Mouse (Mus musculus): ENCODE data around the gene Gnb3.
"Not testable (repeated sequence)": the region's sequence is repeated elsewhere in the genome, so short reads cannot be mapped to it uniquely, and the experiment has no call there.

Gnb3 gene

DNA sequence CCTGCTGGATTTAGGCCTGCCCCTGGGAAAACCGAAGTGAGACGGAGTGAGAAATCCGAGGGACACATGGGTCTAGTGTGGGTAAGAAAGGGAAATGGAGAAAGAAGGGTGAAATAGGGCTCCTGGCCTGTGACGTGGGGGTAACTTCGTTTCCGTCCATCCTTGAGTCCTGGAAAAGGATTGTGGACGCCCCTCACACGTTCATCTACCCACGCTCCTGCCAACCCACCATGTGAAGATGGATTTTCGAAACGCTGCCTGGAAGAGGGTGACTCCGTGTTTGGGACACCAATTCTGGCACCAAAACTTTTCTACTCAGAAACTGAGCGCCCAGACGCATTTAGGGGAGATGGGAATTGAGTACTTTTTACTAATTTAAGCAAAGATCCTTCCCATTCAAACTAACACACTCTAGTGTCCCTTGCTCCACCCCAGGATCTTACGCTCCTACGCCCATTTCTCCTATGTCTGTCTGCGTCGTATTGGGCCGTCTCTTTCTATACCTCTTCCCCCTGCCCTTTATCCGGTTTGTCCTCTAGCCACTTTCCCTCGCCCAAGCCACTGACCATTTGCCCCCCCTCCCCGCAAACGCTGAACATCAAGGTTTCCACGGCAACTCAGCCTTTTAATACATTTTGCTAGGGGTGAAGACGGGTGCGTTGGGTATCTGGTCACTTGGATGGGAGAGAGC is 17.9 kb upstream of the Gnb3 start:
- DNase-seq (ENCODE audit: low spot score in 2 of 2): peak; percentile 30 to 38

DNA sequence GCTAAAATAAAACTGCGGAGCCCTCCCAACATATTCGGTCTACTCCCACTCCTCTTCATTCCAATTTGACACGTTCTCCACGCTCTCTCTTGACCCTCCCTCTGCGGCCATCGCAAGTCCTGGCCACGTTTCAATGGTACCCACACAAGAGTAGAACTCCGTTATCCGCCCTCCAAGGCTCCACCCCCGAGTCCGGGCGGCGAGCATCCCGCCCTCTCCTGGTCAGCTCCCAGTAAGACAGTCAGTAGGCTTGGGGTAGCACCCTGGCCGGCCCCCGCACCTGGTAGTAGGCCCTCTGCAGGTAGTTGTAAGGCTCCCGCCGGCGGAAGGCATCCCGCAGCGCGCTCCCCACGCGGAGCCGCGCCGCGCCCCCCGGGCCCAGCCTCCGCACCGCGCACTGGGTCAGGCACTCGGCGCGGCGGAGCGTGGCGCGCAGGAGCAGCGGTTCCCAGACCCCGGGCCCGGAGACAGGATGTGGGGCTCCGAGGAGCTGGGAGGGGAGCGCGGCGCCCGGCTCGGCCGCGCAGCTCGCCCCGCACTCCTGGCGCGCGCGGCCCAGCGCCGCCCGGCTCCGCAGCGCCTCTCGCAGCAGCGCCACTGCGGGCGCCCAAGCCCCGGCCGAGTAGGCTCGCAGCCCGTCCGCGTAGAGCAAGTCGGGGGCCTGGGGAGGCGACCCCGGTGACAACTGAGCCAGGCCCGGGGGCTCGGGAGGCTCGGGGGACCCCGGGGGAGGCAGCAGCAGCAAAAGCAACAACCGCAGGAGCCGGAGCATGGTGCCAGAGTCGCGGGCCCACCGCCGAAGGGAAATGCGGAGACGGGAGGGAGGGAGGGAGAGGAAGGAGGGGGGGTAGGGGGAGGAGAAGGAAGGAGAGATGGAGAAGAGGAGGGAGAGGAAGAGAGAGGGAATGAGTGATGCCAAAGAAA is 17.1 kb upstream of the Gnb3 start, which contains the start of gene P3h3:
P3h3 (minus strand) TSS at position 837 of the 924 bp plus-strand sequence.
- DNase-seq (ENCODE audit: low spot score in 2 of 2): peak; percentile 84 to 87

DNA sequence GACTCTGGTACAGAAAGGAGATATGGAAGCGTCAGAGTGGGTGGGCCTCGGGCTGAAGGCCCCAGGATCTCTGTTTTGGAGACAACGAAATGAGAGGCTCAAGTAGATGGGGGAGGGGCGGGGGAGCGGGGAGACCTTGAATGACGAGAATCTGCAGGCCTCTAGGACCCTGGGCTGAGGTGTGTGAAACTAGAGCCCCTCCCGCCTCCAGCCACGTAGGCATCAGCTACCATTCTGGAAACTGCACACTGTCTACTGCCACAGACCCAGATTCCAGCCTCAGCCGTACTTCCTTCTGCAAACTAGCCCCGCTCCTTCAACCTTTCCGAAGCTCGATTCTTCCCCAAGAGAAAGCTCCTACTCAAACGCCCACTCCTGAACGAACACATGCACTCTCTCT is 16.2 kb upstream of the Gnb3 start:
- peak; percentile 42 to 56 for DNase-seq (ENCODE audit: low spot score in 2 of 2)

DNA sequence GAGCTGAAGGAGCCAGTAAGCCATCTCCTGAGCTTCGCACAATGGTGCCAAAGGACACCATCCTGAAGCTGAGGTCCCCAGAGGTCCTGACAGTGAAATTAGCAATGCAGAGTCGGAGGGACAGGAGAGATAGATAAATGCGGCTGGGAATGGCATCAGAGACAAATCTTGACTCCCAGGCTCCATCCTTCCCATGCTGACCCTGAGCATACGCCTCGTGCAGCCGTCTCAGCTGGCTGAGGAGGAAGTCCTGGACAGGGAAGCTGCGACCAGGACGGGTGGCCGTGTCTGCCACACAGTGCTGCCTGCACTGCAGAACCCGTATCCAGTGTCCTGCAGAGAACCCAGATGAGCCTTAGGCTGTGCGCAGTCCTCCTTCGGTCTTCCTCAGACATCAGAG is 14.6 kb upstream of the Gnb3 start:
- DNase-seq (ENCODE audit: low spot score in 2 of 2): no peak

DNA sequence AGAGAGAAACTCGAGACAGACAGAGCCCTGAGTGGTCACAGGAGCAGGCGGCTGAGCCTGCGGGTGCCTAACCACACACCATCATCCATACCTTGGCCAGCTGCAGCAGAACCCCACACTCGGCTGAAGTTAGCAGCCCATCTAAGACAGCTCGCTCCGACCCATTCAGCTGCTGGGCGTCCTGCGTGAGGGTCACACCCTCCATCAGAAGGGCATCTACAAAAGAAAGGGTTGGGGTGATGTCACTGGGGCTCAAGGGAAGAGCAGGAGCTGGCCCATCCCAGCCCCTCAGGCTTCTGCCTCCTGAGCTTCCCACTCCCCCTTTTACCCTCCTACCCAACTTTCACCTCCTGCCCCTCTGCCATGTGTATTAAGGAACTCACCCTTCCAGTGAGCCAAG is 10.5 kb upstream of the Gnb3 start:
- DNase-seq (ENCODE audit: low spot score in 2 of 2): no peak

DNA sequence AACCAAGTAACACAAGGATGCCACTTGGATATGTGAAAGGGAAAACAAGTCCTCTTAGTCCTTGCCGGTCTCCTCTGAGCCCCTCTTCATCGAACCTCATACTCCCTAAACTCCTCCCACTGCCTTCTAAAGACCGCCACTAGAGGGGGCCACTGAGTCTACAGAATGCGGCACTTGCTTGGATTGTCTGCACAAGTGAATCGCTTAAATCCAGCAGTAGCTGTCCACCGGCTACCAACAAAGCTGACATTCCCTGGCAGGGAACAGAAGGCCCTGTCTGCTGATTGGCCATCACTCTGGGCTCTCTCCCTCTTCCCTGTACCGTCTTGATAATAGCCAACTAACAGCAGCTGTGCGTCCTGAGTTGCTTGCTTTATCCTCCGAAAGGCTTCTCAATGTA is 7.2 kb upstream of the Gnb3 start:
- peak; percentile 93 to 95 for DNase-seq (ENCODE audit: low spot score in 2 of 2)

DNA sequence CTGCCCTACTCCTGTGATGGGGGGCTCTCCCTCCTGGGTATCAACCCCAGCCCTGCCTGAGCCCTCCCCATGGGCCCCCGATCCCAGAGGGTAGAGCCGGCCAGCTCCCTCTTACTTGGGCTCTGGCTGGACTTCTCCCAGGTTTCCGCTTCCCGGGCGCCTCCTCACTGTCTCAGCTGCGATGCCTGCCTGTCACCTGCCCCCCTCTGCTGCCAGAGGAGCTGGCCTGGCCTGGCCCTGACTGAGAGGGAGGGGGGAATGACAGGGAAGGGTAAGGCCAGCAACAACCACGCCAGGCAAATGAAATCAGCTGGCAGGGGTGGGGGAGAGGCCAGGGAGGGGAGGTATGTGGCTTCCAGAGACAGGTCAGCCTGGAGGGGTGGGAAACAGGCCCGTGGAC is 270 bp downstream of the Gnb3 start:
- no peak for DNase-seq (ENCODE audit: low spot score in 2 of 2)

DNA sequence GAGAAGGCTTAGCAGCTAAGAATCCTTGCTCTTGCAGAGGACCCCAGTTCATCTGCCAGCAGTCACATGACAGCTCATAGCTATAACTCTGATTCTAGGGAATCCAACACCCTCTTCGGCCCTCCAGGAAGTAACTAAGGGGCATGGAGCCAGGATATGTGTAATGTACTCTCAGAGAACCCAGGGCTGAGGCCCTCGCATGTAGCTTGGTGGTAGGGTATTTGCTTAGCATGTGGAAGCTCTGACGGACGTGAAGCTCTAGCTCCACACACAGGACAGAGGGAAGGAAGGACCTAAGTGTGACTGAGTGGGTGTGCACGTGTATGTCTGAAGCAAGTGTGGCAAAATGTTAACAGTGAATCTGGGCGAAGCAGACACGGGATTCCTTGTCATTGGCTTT is 3.7 kb downstream of the Gnb3 start:
- DNase-seq (ENCODE audit: low spot score in 2 of 2): no peak

DNA sequence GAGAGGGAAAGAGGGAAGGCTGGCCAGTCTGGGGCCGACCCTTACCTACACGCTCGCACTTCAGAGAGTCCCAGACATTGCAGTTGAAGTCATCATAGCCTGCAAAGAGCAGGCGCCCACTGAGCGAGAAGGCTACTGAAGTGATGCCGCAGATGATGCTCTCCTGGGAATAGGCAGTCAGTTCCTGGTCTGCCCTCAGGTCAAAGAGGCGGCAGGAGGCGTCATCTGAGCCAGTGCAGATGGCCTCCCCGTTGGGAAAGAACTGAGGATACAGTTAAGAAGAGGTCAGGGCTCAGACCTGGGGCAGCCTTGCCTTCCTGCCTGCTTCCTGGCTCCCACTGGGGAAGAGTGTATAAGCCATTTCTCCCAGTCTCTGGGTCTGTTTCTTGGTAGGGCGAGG is 4.5 kb downstream of the Gnb3 start:
- no peak for DNase-seq (ENCODE audit: low spot score in 2 of 2)

DNA sequence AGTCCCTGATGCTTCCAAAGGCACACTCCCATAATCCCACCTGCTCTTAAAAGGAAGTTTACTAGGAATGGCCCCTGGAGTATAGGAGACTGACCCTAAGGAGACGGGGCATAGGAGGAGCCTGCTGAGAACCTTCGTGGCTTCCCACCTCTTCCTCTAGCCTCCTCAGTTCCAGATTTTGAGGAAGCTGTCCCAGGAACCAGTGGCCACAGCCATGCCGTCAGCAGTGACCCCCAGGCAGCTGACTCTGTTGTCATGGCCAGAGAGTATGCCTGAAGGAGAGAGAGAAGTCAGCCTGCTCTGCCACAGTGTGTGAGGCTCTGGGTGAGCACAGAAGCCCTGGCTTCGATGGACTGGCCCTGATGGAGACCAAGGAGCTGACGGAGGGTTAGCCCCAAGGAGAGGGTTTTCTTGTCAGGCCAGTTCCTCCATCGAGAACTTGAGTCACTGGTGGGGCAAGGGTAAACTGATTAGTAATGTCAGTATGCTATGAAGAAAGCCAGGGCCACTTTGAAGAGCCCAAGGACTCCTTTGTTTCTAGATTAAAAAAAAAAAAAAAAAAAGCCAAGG is 5.5 kb downstream of the Gnb3 start:
- no peak for DNase-seq (ENCODE audit: low spot score in 2 of 2)

DNA sequence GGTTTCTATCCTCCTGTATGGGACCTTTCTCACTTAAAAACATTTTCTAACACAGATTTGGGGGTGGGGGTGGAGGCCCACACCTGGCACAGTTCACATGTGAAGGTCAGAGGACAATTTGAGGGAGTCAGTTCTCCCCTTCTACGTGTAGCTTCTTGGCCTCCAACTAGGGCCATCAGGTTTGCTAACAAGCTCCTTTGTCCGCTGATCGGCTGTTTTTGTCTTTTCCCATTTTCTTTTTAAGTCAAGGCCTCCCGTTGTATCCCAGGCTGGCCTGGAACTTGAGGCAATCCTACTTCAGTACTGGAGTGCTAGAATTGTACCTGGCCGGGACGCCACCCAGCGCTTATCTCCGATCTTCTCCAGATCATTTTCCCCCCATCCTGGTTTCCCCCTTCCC is 8.4 kb downstream of the Gnb3 start:
- DNase-seq (ENCODE audit: low spot score in 2 of 2): no peak

DNA sequence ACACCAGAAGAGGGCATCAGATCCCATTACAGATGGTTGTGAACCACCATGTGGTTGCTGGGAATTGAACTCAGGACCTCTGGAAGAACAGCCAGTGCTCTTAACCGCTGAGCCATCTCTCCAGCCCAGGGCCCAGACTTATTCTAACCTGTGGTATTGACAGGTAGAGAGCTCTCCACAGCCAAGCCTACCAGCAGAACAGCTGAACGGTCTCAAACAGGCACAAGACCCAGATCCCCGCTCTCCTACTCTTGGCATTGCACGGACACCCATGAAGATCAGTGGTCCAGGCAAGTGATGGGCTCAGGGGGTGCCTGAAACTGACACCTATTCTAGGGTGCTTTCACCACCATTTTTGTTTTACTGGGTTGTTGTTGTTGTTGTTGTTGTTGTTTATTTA is 8.9 kb downstream of the Gnb3 start:
- not testable (repeated sequence) for DNase-seq (ENCODE audit: low spot score in 2 of 2)

DNA sequence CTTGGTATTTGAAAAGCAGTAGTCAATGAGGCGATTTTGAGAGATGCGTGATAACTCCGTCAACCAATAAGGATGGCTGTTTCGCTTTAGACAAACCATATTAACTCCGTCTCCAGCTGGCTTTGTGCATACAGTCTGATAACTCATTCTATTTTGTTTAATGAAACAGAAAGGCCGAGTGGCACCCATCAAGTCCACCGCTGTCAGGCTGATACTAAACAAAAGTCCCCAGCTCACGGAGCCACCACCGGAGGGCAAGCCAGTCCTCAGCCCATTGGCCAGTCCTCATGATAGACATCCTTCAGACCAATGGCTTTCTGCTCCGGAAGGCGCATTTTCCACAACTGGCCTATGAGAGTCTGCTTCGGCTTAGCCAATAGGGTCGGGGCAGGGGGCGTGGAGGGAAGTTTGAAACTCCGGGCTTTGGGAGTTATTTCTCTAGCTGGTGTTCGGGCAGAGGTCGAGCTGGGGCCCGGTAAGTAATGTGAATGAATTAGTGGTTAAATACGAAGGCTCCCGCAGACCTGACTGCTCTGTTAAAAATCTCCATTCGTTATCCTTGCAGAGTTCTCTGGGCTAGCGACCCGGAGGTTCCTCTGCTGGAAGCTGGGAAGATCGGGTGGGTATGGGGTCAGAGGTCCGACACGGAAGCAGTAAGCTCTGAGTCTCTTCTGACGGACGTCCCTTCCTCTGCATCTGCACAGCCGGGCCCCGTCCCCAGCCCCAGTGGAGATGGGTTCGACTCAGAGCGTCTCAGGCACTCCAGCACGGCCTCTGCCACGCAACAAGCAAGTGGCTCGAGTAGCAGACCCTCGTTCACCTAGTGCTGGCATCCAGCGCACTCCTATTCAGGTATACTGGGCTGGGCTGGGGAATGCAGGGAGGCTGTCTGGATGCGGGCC is 10.0 kb downstream of the Gnb3 start:
- DNase-seq (ENCODE audit: low spot score in 2 of 2): peak; percentile 90 to 95

DNA sequence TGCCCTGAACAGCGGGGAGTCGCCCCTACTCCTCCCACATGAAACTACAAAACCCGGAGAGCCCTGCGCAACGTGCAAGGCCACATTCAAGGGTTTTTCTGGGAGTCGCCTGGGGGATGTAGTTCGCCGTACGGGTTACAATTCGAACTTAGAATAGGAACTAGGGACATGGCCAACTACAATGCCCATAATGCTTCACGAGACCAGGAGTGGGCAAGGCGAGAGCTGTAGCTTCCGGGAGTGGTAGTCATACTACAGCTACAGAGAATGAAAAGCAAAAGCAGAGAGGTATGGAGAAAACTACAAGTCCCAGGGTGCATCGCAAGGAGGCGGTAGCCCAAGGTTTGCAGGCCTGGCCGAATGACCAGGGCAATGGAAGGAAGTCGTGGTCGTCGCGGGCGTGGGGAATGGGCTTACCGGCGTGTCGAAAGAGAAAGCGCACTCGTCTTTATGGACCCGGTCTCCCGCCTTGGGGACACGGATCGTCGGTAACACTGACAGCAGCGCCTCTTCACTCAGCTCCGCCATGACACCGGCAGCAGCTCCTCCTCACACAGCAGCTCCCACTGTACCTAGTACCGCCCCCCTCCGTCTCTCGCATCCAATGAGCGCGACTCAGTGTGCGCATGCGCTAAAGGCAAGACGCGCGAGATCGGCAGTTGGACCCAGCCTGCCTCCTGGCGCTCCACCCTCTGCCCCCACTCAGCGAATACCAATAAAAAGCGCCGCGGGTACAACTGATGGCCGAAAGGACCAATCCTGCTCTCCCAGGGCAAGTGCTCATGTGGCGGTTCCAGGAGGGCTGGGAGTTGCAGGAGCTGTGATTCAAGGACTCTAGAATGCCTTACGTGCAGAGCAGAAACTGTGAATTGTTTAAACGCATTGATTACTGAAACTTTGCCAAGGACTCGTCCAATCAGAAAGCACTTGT is 10.9 kb downstream of the Gnb3 start, which contains the start of the genes Usp5 and Cdca3:
Usp5 (minus strand) TSS at position 617 of the 931 bp plus-strand sequence.
Cdca3 (plus strand) TSS at position 680 of the 931 bp plus-strand sequence.
- DNase-seq (ENCODE audit: low spot score in 2 of 2): peak; percentile 99

DNA sequence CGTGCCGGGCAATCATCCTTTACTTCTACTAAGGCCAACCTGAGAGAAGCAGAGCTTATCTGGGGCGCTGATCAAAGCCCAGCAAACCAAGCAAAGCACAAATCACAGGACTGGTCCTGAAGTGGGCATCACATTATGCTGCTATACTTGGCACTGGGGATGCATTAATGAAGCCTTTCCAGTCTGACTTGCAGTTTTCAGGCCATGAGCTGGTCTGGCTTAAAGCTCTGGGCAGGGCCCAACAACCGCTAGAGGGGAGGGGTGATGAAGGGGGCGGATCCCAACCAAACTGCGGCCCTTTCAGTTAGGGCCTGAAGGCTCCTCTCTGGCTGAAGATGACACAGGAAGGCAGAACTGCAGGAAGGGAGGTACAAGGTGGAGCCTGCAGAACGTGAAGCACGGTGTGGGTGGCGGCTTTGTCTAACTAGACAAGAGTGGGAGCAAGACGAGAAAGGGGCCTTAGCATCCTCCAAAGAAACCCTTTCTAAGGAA is 11.9 kb downstream of the Gnb3 start:
- DNase-seq (ENCODE audit: low spot score in 2 of 2): no peak

DNA sequence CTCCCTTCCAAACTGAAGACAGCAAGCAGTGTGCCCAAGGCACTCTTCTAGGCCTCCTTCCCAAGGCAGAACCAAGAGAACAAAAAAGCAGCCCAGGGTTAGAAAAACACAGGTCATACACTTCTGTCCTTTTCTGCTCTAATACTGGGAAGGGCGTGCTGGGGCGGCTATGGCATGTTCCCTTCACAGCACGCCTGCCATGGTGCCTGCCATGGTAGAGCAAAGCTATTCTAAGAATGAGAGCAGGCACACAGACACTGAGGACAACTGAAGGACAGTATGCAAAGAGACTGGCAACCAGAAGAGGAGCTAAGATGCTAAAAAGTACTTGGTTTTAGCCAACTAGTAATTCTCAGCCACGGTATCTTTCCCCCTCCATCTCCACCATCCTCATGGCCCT is 18.0 kb downstream of the Gnb3 start:
- no peak for DNase-seq (ENCODE audit: low spot score in 2 of 2)

DNA sequence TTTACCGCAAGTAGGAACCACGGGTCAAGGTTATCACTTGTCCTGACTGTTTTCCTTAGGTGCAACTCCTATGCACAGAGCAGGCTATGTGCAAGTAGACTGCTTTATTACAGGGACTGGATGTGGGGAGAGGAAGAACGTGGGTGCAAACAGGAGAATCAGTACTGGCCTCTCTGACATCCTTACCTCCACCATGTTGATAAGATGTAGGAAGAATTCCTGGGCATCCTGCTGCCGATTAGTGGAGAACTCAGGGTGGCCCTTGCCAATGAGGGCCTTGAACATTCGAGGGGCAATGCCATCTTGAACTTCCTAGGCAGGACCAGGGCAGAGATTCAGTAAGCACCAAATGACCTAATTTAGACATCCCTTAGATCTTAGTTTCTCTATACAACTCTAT is 19.2 kb downstream of the Gnb3 start:
- DNase-seq (ENCODE audit: low spot score in 2 of 2): no peak

DNA sequence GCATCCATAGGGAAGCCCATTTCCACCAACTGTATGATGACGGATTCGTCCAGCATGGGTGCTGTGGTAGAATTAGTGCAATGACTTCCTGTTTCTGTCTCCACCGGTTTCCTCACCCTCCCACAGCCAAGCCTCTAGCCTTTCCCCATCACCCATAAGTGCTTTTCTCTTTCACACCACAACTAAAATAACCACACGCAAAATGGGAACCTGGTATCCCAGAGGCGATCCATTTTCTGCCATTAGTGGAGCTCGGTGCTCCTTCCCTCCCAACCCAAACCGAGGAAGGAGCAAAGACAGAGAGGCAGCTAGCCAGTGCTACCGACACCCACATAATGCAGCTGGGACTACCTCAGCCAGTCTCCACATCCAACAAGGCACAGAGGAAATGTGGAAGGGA is 22.1 kb downstream of the Gnb3 start:
- no peak for DNase-seq (ENCODE audit: low spot score in 2 of 2)

DNA sequence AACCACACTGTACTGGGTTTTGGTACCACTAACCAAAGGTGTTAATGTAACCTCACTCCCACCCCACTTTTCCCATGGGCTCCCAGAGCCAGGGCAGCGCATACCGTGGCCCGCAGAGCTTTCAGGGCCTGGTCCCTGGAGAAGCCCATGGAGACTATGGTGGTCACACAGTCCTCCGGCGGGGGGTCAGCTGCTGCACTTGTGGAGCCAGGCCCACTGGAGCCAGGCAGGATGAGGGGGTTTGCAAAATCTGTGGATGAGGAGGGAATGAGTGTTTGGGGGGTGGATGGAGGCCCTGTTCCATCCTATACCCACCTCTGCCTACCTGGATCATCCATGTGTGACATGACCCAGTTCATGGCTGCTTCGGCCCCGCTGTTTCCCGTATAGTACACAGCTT is 22.5 kb downstream of the Gnb3 start:
- DNase-seq (ENCODE audit: low spot score in 2 of 2): no peak

DNA sequence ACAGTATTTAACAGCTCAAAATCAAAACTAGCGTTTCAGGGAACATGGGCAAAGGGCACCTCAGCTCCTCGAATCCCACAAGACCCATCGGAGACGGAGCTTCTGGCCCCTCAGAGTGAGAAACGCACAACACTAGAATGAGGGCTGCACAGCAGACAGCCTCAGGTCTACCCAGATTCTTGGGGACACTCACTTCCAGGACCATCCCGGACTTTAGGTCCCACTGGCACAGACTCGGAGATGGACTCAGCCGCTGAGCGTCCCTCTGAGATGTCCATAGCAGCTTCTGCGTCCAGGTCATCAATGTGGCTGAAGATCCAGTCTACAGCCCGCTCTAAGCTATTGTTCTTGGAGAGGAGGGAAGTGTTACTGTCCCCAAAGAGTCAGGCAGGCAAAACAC is 22.9 kb downstream of the Gnb3 start:
- DNase-seq (ENCODE audit: low spot score in 2 of 2): no peak
